In genomic region chr11:16932159-16932558, GRCm38 (mm10) we compare ENCODE assay signal across 21 mouse cellular contexts. TPM values are rescaled to one million over a fixed set of nuclear protein-coding genes. Genes with fewer than 3 reads are reported as not detected.
DNase-seq lines count a peak whose midpoint lies in the region; ATAC-seq and TF ChIP-seq lines count a peak whose summit lies in the region.
"Had no signal": no experiment of that assay in that cellular context is flagged by ENCODE, and none has a peak within 500 bp of the region (broad histone marks: within the 10 kb centered on the region; RNA-seq: fewer than 3 reads in every experiment).

No protein-coding gene starts in this region.

- no peak for TF ChIP-seq CTCF in kidney, adult 2 months (conservative IDR thresholded peaks at IDR 0.05; ENCODE audit: insufficient read depth, insufficient read length, low read depth, low read length)
- no peak for TF ChIP-seq CTCF in CH12.LX (conservative IDR thresholded peaks at IDR 0.05 in 1 of 2, IDR thresholded peaks at IDR 0.05 in 1 of 2; ENCODE audit: low read depth in 2 of 2, low read length in 2 of 2)

- peak; percentile 14 for DNase-seq in kidney, adult 2 months
- no peak for DNase-seq in kidney, adult 11 months
- peak; percentile 18 for DNase-seq in CH12.LX (ENCODE audit: extremely low read depth)
- DNase-seq in embryo, embryonic 11 days: no peak
- no peak for DNase-seq in thymus, postnatal 14 days
- DNase-seq: adrenal gland, adult 2 months; adrenal gland, postnatal 36 days; cerebellum, adult 11 months; cerebellum, adult 9-11 months; cerebellum, postnatal 36 days; gastrocnemius, postnatal 36 days; heart, adult 18-20 months; heart, postnatal 10 days; heart, postnatal 4 days had no signal

- no peaks in the 10 kb centered on the region for H3K79me2 ChIP-seq in CH12.LX (replicated peaks; ENCODE audit: control insufficient read depth, extremely low read depth, insufficient read depth, poor library complexity, severe bottlenecking)

- no peaks in the 10 kb centered on the region for H3K36me3 ChIP-seq in kidney, adult 2 months (ENCODE audit: control insufficient read depth, insufficient read depth, low read length)
- peaks cover 0 to 1% of the 10 kb centered on the region in 2 experiments for H3K36me3 ChIP-seq in CH12.LX (replicated peaks in 1 of 2; ENCODE audit: control insufficient read depth in 1 of 2, insufficient read depth in 1 of 2, low read length in 1 of 2)
- no peaks in the 10 kb centered on the region for H3K36me3 ChIP-seq in midbrain, embryonic 13.5 days
- H3K36me3 ChIP-seq: embryonic facial prominence, embryonic 15.5 days; forebrain, embryonic 15.5 days; heart, embryonic 10.5 days; hindbrain, embryonic 13.5 days had no signal

- H3K27me3 ChIP-seq in kidney, adult 2 months (replicated peaks; ENCODE audit: control insufficient read depth, insufficient read depth, low read length): no peaks in the 10 kb centered on the region
- H3K27me3 ChIP-seq in CH12.LX (replicated peaks): no peaks in the 10 kb centered on the region
- H3K27me3 ChIP-seq in midbrain, embryonic 13.5 days: no peaks in the 10 kb centered on the region
- H3K27me3 ChIP-seq: embryonic facial prominence, embryonic 15.5 days; forebrain, embryonic 15.5 days; hindbrain, embryonic 13.5 days had no signal

- 0 out of 2 replicates have a peak, but pooled peaks have one; percentile 16 for TF ChIP-seq EP300 in CH12.LX (IDR thresholded peaks at IDR 0.05; ENCODE audit: low read length)

- no peak overlapping the region for H3K9ac ChIP-seq in CH12.LX (ENCODE audit: insufficient read depth, low read depth)
- no peak overlapping the region for H3K9ac ChIP-seq in midbrain, embryonic 13.5 days (replicated peaks)
- H3K9ac ChIP-seq: embryonic facial prominence, embryonic 15.5 days; forebrain, embryonic 15.5 days; hindbrain, embryonic 13.5 days had no signal

- dilution Hi-C loops in CH12.LX (cut with MboI; ENCODE audit: extremely low pct_ligation_motif_present, extremely low pct_unique_long_range_greater_than_20kb, low sequenced_read_pairs): no loop called here

- H3K27ac ChIP-seq in kidney, adult 2 months (ENCODE audit: insufficient read depth, low read depth, low read length): no peak overlapping the region
- no peak overlapping the region for H3K27ac ChIP-seq in CH12.LX (ENCODE audit: insufficient read depth, low read depth)
- no peak overlapping the region for H3K27ac ChIP-seq in midbrain, embryonic 13.5 days
- H3K27ac ChIP-seq: embryonic facial prominence, embryonic 15.5 days; forebrain, embryonic 15.5 days; heart, embryonic 10.5 days; hindbrain, embryonic 13.5 days had no signal

- in situ Hi-C loops in CH12.LX (cut with MboI; ENCODE audit: low pct_ligation_motif_present, low pct_unique_long_range_greater_than_20kb, low sequenced_read_pairs): loop anchor here (25.0 kb wide), 1 partner anchor 195 kb away; no protein-coding TSS in a partner anchor

- no peaks in the 10 kb centered on the region for H3K4me1 ChIP-seq in kidney, adult 2 months (ENCODE audit: control insufficient read depth, insufficient read depth, low read length)
- H3K4me1 ChIP-seq in CH12.LX (ENCODE audit: control insufficient read depth in 1 of 2, insufficient read depth in 2 of 2): peaks cover 3 to 7% of the 10 kb centered on the region in 2 experiments; a peak in 3 of 4 replicates
- H3K4me1 ChIP-seq in midbrain, embryonic 13.5 days (replicated peaks): no peaks in the 10 kb centered on the region
- H3K4me1 ChIP-seq: embryonic facial prominence, embryonic 15.5 days; forebrain, embryonic 15.5 days; heart, embryonic 10.5 days; hindbrain, embryonic 13.5 days had no signal

- TF ChIP-seq POLR2A in kidney, adult 2 months (IDR thresholded peaks at IDR 0.05; ENCODE audit: low read depth, low read length): no peak
- no peak for TF ChIP-seq POLR2A in CH12.LX (IDR thresholded peaks at IDR 0.05; ENCODE audit: low read depth, low read length)

- TF ChIP-seq RAD21 in CH12.LX (IDR thresholded peaks at IDR 0.05; ENCODE audit: low read depth, low read length): no peak

- peak; percentile 87 to 90 for ATAC-seq in hematopoietic stem cell, adult 5-6 weeks (replicated peaks in 1 of 2; ENCODE audit: insufficient read depth in 1 of 2, low FRiP score in 2 of 2, low TSS enrichment in 1 of 2, low read depth in 1 of 2, poor library complexity in 2 of 2, severe bottlenecking in 2 of 2)
- peak; percentile 91 for ATAC-seq in monocyte, adult 5-6 weeks (replicated peaks; ENCODE audit: insufficient number of reproducible peaks, low FRiP score, low TSS enrichment, poor library complexity, severe bottlenecking)
- ATAC-seq in midbrain, embryonic 13.5 days: no peak
- ATAC-seq: forebrain, embryonic 15.5 days had no signal

- no peak overlapping the region for H3K4me2 ChIP-seq in CH12.LX (ENCODE audit: insufficient read depth, low read depth, poor library complexity, severe bottlenecking)
- no peak overlapping the region for H3K4me2 ChIP-seq in midbrain, embryonic 13.5 days (replicated peaks)
- H3K4me2 ChIP-seq: embryonic facial prominence, embryonic 15.5 days; forebrain, embryonic 15.5 days; hindbrain, embryonic 13.5 days had no signal

- no peak overlapping the region for H3K4me3 ChIP-seq in kidney, adult 2 months (ENCODE audit: insufficient read depth, low read depth, low read length)
- H3K4me3 ChIP-seq in CH12.LX (replicated peaks in 1 of 3; ENCODE audit: low read depth in 2 of 3, low read length in 2 of 3, poor library complexity in 1 of 3): no peak overlapping the region
- H3K4me3 ChIP-seq in midbrain, embryonic 13.5 days (replicated peaks): no peak overlapping the region
- H3K4me3 ChIP-seq: embryonic facial prominence, embryonic 15.5 days; forebrain, embryonic 15.5 days; heart, embryonic 10.5 days; hindbrain, embryonic 13.5 days had no signal

- H3K9me3 ChIP-seq in CH12.LX (replicated peaks; ENCODE audit: low read length): no peaks in the 10 kb centered on the region
- H3K9me3 ChIP-seq in midbrain, embryonic 13.5 days: no peaks in the 10 kb centered on the region
- H3K9me3 ChIP-seq: embryonic facial prominence, embryonic 15.5 days; forebrain, embryonic 15.5 days; heart, embryonic 10.5 days; hindbrain, embryonic 13.5 days had no signal

- 92% methylated on average over 3 of the region's 3 CpGs for WGBS in kidney, adult 2 months
- 92% methylated on average over 3 of the region's 3 CpGs for WGBS in midbrain, embryonic 13.5 days

TF ChIP-seq in CH12.LX, 34 proteins besides CTCF, POLR2A, EP300 and RAD21:
- TF ChIP-seq ZC3H11A (IDR thresholded peaks at IDR 0.05; ENCODE audit: low read depth, low read length) (no peak), USF2 (conservative IDR thresholded peaks at IDR 0.05; ENCODE audit: low read depth, low read length) (no peak), MEF2A (IDR thresholded peaks at IDR 0.05; ENCODE audit: borderline replicate concordance, low read depth, low read length) (no peak), TCF12 (IDR thresholded peaks at IDR 0.05; ENCODE audit: low read depth, low read length) (no peak), POLR2AphosphoS2 (IDR thresholded peaks at IDR 0.05; ENCODE audit: low read depth, low read length) (no peak), USF1 (IDR thresholded peaks at IDR 0.05; ENCODE audit: low read depth, low read length) (no peak), HCFC1 (IDR thresholded peaks at IDR 0.05; ENCODE audit: low read depth, low read length) (no peak), SIN3A (IDR thresholded peaks at IDR 0.05; ENCODE audit: low read length) (no peak), JUN (IDR thresholded peaks at IDR 0.05; ENCODE audit: insufficient read depth, low read depth, low read length) (no peak), CHD2 (IDR thresholded peaks at IDR 0.05; ENCODE audit: low read length) (no peak), PAX5 (IDR thresholded peaks at IDR 0.05; ENCODE audit: low read length) (no peak), MAFK (IDR thresholded peaks at IDR 0.05; ENCODE audit: insufficient replicate concordance, low read length) (no peak), MAZ (IDR thresholded peaks at IDR 0.05; ENCODE audit: low read depth, low read length) (no peak), CHD1 (IDR thresholded peaks at IDR 0.05; ENCODE audit: low read depth, low read length) (no peak), ZKSCAN1 (IDR thresholded peaks at IDR 0.05; ENCODE audit: borderline replicate concordance, low read depth, low read length) (no peak), UBTF (IDR thresholded peaks at IDR 0.05; ENCODE audit: low read depth, low read length) (no peak), SMC3 (IDR thresholded peaks at IDR 0.05; ENCODE audit: low read depth, low read length) (no peak), GABPA (IDR thresholded peaks at IDR 0.05; ENCODE audit: insufficient replicate concordance, low read depth, low read length) (no peak), ETS1 (conservative IDR thresholded peaks at IDR 0.05; ENCODE audit: low read depth, low read length) (no peak)

RNA-seq across cellular contexts. Expression of gene Fbxo48, which starts 19.0 kb away (rescaled TPM):
- polyA plus RNA-seq in kidney, adult 2 months (2012; rRNA removed): 0.08 and 0.11 TPM in 2 replicates
- total RNA-seq in CH12.LX (2012; rRNA removed): 5.8 and 7.0 TPM in 2 replicates
- total RNA-seq in CH12.LX (2014; rRNA removed): 6.5 and 9.0 TPM in 2 replicates
- polyA plus RNA-seq in CH12.LX (2012; ENCODE audit: insufficient read length, low read depth): 10.3 and 11.1 TPM in 2 replicates
- 6.0 and 11.5 TPM in 2 replicates for total RNA-seq in hematopoietic stem cell, adult 5-6 weeks (2017)
- total RNA-seq in monocyte, adult 5-6 weeks (2017): 0.32 to 5.6 TPM (median 3.6 TPM) in 3 replicates
- 0.81 and 0.82 TPM in 2 replicates for polyA plus RNA-seq in midbrain, embryonic 13.5 days (2015; fragmentation: Nextera tagmentation; extraction: Ambion mirVana)

Comparison
In these comparisons a context has a peak if more than half of its experiments do, and no peak if none do; other contexts are left out.
1. DNase-seq: peak in kidney, adult 2 months (single experiment) and CH12.LX (single experiment); none in kidney, adult 11 months (single experiment), embryo, embryonic 11 days (single experiment) and thymus, postnatal 14 days (single experiment).